Mouse (Mus musculus) brown adipose tissue, adult 24 weeks (tissue): Measurements from ENCODE around the gene Oprd1. TPM values are rescaled to one million over a fixed set of nuclear protein-coding genes. Genes with fewer than 3 reads are reported as not detected.
A peak's percentile ranks its signal among the peaks of the same experiment; 100 is the strongest.

ENCODE experiments used
- H3K27ac ChIP-seq: fragments of 200-500 bp; replicated peaks from 2 replicates; pipeline ENCODE4 v1.5.1; 2012; ENCODE audit warnings: low read depth, mild to moderate bottlenecking, low read length
- H3K4me1 ChIP-seq: fragments of 200-500 bp; 2 replicates; pipeline ENCODE4 v1.6.1; 2012; ENCODE audit warnings: low read length, mixed read lengths; ENCODE audit not compliant: control insufficient read depth, insufficient read depth, insufficient read length
- H3K4me3 ChIP-seq: fragments of 200-500 bp; 2 replicates; pipeline ENCODE4 v1.5.1; 2012; ENCODE audit warnings: low read depth, mild to moderate bottlenecking, low read length, moderate library complexity; ENCODE audit not compliant: insufficient read depth
- polyA plus RNA-seq: library from polyadenylated mRNA; stranded (reverse); fragments of >200 nt; gene quantifications from 2 replicates; pipeline ENCODE4 v1.2.4, GENCODE M21; 2012; ENCODE audit not compliant: missing spikeins, insufficient read depth, insufficient read length

The Oprd1 gene
- polyA plus RNA-seq, 1 experiment, result not detected

DNA sequence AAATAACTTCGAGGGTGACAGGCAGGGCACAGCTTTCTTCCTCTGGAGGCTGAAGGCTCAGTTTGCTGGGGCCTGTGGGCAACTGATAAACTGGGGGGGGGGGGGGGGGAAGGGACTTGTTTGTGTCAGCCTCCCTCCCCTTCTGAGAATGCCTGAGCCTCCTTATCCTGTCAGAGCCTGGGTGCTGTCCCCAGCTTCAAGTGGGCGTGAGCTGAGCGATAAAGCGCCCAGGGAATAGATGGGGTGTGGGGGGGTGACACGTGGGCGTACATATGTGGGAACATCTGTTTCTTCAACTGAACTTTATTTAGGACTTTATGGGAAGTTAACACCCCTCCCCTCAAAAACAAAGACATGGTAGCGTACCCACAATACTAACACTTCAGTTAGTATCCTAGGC lies 66.8 kb downstream of the Oprd1 start:
- H3K4me3 ChIP-seq, result no peak overlapping the region
- H3K4me1 ChIP-seq, result peaks cover 32% of the 10 kb centered on the region
- peak overlapping the region; percentile 73 for H3K27ac ChIP-seq

DNA sequence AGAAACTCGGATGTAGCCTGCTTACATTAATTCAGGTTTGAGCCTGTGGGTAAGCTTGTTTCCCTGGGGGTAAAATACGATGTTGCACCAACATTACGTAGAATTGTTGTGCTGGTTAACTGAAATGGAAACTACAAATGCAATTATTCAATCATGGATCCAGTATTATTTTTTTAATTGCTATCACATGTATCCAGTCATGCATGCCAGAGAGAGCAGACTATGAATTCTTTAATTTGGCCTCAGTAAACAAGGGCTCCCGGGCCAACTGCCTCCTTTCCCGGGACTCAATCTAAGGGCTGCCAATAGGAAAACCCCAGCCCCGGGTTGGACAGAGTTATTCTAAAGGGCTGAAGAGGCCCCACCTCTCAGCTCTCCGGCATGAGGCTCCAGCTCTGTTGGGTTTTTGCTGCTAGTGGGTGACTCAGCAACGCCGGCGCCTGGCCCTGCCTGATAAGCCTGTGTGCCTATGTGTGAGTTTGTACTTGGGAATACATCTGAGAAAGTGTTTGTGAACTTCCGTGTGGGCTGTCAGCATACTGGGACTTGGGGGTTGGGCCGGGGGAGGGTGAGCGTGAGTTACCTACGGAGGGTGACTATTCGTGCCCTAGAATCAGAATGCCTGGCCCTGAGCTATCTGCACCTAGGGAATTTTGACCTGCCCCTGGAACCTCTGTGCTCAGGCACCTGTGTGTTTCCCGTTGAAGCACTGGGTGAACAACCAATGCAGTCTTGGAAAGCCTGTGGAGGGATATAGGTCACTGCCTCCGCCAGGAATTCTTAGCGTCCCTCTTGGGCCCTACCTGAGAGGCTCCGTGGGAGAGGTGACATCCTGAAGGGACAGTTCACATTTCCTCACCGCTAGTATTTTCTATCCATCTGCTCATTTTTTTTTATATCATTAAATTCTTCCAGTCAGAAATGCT lies 67.5 kb downstream of the Oprd1 start:
- Histone ChIP-seq H3K4me3 (no peak overlapping the region), H3K27ac (peak overlapping the region; percentile 47), H3K4me1 (peaks cover 35% of the 10 kb centered on the region)

DNA sequence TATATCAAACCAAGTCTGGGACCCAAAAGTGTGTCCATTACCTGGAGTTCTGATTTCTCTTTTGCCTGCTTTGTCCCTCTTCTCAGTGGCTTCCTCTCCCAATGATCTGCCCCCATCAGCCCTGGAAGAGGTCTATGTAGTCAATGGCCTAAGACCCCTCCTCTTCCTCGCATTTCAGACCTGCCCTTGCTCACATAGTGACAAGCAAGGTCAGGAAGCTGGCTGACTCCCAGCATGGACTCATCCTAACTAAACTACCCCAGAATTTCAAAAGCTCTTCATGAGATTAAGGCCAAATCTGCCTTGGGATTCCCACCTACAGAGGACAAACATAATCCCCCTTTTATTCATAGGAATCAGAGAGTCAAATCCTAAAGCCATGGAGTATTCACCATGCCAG lies 68.5 kb downstream of the Oprd1 start:
- H3K4me3 ChIP-seq, result no peak overlapping the region
- H3K4me1 ChIP-seq, result peaks cover 35% of the 10 kb centered on the region

DNA sequence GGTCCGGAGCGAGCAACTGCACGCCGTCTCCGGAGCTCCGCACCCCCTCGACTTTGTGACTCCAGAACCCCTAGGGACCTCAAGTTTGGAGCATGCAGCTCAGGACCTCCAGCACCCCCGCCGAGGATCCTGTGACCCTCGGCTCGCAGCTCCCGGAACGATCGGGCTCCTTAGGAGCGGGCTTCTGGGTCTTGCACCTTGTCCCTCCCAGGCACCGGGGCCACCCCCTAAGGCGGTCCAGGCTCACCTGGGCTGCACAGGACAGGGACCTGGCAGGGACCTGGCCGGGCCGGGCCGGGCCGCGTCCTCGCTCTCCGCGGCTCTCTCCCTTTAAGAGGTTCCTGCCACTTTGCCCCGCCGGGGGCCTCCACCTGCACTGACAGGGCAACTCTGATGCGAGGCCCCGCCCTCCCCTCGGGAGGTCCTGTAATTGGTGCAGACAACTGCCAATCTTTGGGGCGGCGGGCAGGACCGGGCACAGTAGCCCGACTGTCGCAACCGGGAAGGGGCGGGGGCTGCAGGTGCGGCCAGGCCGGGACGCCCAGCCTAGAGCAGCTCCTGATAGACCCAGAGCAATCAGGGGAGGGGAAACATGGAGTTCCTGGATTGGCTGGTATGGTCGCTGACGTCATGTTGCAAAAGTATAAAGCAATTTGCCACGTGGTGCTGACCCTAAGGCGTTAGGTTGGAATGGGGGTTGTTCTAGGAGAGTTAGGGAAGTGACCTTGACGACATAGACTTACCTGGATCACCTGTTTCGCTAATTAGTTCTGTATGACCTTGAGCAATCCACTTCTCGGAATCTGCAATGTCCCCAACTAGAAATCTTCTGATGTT lies 69.1 kb downstream of the Oprd1 start, which contains the start of gene Epb41:
Gene Epb41 (minus strand): TSS at position 389 of the 837 bp plus-strand sequence.
- H3K27ac ChIP-seq, result peak within 1 kb of the TSS; percentile 61
- peak within 1 kb of the TSS; percentile 91 for H3K4me3 ChIP-seq
- H3K4me1 ChIP-seq, result peaks cover 35% of the 10 kb centered on the region

More for the DNA sequence above, 68.5 kb downstream of the Oprd1 start:
- H3K27ac ChIP-seq, result peak overlapping the region; percentile 25

DNA sequence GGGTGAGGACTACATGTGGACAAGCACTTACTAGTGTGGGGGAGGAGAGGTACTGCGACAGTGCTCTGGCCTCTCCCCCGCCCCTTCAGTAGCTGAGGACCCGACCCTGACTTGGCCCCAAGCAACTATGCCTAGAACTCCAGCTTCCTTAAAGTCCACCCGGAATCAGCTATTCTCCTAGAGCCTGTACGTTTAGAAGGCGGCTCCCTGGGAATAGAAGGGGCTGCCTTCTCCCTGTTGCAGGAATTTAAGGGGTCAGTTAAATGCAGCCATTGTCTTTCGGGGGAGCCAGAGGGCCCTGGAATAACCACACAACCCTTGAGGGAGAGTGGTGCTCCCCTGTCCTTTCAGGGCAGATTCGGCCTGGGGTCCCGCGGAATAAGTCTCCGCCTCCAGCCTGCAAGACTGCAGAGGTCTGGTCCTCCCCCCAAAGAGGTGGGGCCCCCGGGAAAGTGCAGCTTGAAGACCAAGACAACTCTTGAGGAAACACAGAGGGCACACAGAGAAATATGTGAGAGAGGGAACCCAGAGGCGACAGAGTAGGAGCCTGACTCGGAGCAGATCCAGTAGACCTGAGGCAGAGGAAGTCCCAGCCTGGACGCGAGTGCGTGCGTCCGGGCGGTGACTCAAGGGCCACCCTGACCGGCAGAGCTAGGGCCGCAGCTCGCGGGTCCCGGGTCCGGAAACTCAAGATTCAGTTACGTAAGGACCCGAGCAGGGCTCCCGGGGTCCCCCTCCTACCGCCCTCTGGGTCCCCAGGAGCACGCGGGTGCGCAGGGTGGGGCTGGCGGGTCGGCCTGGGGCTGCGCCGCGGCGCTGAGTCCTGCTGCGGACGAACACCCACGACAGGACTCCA lies 70.0 kb downstream of the Oprd1 start, which contains the start of gene Gm10300:
Gene Gm10300 (plus strand): TSS at position 621 of the 856 bp plus-strand sequence.
- Histone ChIP-seq H3K4me1 (peaks cover 35% of the 10 kb centered on the region), H3K4me3 (peak within 1 kb of the TSS; percentile 91), H3K27ac (peak within 1 kb of the TSS; percentile 61)

DNA sequence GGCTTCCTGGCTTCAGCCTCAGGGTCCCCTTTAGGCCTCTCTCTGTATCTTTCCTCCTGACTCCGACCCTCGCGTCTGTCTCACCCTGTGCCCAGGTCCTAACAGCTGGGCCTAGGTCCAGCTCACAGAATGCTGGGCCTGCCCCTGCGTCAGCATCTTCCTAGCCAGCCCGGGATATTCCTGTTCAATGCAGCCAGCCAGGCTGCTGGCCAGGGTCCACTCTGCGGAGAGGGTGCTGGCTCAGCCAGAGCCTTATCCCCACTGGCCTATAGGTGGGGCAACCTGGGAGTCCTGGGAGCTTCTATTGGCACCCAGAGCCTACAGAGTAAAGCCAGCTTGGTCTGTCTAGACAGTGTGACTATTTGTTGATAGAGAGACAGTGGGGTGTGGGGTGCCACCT lies 71.3 kb downstream of the Oprd1 start:
- Histone ChIP-seq H3K27ac (no peak overlapping the region), H3K4me1 (peaks cover 32% of the 10 kb centered on the region), H3K4me3 (peak overlapping the region; percentile 22)

DNA sequence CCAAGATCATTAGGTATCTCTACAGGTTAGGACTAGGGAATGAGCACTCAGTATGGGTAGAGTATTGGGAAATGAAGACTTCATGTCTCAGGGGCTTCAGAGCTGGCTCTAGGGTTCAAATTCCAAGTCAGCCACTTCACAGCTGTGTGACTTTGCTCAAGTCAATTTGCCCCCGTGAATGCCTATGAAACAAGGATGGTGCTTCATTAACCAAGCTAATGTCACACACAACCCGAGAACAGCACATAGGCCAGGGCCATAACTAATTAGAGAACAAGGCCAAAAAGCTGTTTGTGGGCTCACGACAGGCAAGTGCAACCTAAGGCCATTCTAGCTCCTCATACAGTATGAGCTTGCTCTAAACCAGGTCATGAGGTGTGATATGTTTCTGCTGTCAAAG lies 72.1 kb downstream of the Oprd1 start:
- Histone ChIP-seq H3K27ac (no peak overlapping the region), H3K4me1 (peaks cover 37% of the 10 kb centered on the region), H3K4me3 (no peak overlapping the region)

DNA sequence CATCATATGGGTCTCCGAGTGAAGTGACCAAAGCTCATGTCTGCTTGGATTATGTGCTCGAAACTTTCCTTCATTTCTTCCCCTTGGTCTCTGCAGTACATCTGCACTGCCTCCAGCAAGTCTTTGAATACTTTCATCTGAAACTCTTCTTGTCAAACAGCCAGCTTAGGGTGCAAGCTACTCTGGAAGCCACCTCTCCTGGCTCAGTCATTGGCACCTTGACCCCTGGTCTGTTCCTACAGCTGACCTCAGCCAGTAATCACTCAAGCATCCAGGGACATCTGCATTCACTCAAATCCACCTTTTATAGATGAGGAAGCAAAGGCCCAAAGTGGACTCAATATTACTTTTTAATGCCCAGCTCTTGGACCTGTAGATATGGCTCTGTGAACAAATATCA lies 72.6 kb downstream of the Oprd1 start:
- H3K27ac ChIP-seq, result no peak overlapping the region
- no peak overlapping the region for H3K4me3 ChIP-seq
- H3K4me1 ChIP-seq, result peaks cover 37% of the 10 kb centered on the region

DNA sequence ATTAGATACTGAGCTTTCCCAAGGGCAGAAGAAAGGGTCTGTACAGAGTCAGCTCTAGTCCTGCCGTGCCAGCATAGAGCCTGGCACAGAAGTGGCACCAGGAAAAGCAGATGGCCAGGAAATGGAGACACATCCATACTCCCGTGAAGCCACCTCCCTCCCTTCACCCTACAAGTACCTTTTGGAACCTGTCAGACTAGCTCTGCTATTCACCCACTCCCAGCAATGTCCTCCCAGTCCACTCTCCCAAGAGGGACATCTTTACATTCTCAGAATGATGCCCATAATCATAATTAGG lies 76.4 kb downstream of the Oprd1 start:
- Histone ChIP-seq H3K4me3 (no peak overlapping the region), H3K4me1 (peaks cover 40% of the 10 kb centered on the region), H3K27ac (peak overlapping the region; percentile 26; the same call in 1 of the 2 replicates)

DNA sequence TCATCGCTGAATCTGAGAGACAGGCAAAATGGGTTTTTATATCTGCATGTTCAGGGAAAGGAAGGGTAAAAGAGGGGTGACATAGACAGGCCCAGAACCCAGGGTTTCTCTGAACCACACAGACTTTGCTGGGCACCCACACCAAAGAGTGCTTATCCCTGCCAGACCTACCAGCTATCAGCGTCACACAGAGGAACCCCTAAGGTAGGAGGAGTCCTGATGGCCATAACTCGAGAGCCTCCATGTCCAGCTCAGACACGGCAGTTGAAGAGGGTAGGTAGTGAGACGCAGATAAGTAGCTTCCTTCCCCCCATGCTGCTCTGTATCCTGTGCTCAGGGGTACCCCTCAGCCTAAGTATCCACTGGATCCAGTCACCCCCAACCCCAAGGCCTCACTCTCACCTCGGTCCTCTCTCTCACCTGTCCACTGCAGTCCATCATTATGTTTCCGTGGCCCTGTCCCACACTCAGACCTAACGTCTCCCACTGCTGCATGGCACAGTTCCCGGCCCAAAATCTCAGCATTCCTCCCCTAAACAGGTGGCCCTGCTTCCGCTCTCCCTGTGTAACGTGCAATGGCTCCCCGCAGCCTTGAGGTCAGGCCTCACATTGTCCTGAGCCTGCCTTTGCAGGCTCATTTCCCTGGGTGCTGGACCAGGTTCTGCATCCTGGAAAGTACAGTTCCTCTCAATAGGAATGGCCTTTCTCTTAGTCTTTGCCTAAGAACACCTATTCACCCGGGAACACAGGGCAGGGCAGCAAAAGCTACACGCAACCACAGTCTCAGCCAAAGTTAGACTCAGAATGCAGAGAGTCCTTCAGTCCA lies 77.0 kb downstream of the Oprd1 start:
- H3K4me3 ChIP-seq, result no peak overlapping the region
- H3K4me1 ChIP-seq, result peaks cover 39% of the 10 kb centered on the region
- H3K27ac ChIP-seq, result peak overlapping the region; percentile 50; the same call in 1 of the 2 replicates

DNA sequence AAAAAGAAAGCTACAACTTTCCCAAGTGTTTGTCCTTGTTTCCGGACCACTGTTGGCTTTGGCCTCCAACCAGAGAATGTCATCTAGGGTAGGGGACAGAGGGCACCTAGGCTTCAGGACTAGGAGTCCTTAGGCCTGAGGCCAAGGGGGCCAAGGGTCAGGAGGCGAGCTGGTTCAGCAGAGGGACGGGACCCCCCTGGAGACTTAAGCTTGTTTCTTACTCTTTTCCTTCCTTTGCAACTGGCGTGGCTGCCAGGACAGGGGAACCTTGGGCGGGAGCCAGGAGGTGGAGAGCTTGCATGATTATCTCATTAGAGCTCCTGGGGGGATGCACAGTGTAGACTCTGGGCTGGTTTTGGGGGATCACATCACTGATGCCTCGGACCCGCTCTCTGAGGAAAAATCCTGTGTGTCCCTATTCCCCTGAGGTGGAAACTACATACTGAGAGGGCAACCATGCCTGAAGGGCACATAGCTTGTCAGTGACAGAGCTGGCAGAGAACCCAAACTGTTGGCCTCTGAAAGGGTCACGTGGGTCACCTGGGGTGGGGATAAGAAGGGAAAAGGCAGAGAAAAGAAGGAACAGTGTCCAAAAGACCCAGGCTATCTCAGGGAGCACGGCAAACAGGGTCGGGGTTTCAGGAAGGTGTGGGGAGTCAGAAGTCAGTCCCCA lies 78.0 kb downstream of the Oprd1 start:
- peak overlapping the region; percentile 72 for H3K27ac ChIP-seq
- peaks cover 36% of the 10 kb centered on the region for H3K4me1 ChIP-seq
- H3K4me3 ChIP-seq, result no peak overlapping the region

DNA sequence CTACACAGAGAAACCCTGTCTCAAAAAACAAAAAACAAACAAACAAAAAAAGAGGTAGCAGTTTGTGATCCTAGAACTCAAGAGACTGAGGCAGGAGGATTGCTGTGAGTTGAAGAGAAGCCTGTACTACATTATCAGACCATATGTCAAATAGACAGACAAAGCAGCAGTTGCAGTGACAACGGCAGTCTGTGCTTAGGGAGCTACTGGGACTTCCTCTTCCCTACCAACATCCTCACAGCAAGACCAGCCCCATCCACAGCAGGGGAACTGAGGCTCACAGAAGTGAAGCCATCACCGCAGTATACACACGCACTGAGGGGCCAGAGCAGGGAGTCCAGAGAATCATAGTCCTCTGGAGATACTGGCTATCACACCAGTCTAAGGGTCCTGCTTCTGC lies 78.7 kb downstream of the Oprd1 start:
- Histone ChIP-seq H3K4me1 (peaks cover 38% of the 10 kb centered on the region), H3K27ac (peak overlapping the region; percentile 72), H3K4me3 (no peak overlapping the region)

DNA sequence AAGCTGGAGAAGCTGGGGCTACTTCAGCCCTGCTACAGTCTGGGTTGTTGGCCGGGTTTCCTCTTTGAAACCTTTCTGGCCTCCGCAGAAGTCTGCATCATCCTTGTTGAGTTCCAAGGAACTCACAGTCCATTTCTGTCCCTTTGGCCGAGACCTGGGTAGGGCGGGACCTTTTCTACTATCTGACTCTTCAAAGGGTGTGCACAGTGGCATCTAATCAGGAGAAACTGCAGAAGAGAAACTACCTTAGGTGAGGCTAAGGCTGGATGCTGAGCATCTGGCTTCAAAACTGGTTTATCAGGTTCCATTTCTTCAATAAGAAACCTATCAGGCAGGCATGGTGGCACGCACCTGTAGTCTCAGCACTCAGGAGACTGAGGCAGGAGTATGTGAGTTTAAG lies 79.7 kb downstream of the Oprd1 start:
- Histone ChIP-seq H3K4me1 (peaks cover 38% of the 10 kb centered on the region), H3K27ac (no peak overlapping the region), H3K4me3 (no peak overlapping the region)
